Mouse (Mus musculus) ovary, postnatal 14 days (tissue): ENCODE measurements at regions not wholly inside any gene's neighbourhood (a gene's known extent, or its start where the extent isn't known, plus 50 kb on each side); places are given as distances from the start of the nearest gene placed in this dataset.

Experiments
- DNase-seq: peaks from one replicate; pipeline ENCODE4 v3.0.0; 2022; ENCODE audit warnings: low spot score

DNA sequence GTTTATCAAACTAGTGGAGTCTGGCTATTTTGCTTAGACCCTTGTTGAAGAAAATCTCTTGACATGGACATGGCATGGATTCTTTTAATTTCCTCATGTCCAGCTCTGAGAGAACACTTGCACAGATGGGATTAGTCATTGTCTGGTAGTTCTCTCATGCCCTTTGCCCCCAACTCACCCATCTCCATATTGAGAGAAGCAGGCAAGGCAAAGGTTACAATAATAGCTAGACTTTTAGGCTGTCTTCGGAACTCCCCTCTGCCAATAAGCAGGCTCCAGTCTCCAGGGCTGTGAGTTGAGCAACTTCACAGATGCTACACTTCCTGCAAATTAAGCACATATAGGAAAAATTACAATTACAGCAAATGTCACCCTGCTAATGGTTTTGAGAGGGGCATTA lies 558.0 kb upstream of the Alcam start:
- no peak for DNase-seq

DNA sequence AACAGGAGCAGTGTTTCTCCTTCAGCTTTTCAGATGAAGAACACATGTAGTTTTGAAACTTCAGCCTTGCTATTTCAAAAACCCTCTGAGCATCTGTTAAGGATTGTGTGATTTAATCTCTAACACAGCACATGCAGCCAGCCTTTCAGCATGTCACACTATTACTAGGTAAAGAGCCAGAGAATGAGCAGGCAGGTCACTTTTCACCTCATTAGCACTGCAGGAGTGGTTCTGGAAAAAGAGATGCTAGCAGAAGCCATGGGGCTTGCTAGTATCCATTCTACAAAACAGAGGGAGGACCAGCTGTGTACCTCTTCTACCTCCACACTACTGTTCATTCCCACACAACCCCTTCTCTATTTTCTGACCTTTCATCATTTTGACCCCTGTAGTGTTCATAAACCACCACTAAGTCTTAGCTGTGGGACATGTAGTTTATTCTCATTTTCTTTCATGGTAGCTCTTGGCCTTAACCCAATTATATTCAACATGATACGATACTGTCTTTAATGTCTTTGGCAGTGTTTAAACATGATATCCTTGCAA lies 535.1 kb upstream of the Alcam start:
- no peak for DNase-seq

DNA sequence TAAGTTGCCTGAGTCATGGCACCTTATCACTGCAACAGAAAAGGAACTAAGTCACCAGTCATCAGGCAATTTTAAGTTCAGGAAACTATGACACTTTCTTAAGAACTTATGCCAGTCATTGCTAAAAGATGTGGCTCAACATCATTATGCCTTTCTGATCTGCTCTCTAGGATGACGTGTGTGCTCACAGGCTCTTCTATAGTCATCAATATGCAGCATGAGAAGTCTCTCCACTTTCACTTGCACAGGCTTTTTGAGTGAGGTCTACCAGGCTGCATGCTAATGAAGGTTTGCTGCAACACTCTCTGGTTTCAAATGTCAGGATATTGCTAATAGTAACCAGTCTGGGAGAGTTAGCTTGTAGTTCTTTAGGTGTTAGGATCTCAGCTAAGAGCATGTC lies 530.5 kb upstream of the Alcam start:
- no peak for DNase-seq

DNA sequence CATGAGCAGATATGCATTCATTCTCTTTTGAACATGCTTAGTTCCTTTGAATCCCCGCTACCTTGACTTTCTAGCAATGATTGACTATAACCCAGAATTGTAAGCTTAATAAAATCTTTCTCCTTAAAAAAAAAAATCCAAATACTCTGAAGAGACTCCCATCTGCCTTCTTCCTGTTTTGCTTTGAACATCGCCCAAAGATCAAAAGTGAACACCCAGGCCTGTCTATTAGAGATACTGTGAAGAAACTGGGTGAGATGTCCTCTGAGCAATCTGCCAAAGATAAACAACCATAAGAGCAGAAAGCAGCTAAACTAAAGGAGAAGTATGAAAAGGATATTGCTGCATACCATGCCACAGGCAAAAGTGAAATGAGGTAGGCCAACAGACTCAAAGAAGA lies 527.1 kb upstream of the Alcam start:
- DNase-seq, result no peak

DNA sequence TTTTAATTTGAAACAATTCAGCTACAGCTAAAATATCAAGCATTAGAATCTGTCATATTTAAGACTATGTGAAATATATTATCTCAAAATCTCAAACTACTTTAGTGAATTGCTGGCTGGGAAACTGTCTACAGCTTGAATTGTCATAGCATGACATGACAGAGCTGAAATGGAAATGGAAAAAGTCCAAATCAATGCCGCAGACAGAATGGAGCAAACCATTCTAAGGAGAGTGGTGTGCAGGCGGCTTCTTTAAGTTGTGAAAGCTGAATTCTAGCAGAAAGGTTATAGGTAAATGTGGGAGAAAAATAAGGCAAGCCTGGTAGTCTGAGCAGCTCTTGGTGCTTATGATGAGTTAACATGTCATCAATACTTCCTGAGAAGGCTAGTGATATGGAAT lies 518.9 kb upstream of the Alcam start:
- no peak for DNase-seq

DNA sequence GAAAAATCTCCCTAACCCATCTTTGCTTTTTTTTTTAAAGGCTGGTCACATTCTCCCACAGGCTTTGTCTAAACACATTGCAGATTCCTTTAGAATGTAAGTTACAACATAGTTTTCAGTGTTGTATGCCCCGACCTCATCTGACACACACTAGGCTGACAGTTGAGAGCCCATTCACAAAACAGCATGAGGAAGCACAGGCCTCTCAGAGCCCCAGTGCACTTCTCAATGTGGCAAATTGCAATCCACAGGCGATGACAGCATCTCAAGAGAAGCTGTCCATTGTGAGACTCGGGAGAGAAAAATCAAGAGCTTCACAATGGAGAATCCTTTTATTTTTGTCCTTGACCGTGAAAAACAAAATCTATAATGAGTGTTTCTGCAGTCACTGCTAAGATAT lies 493.8 kb upstream of the Alcam start:
- DNase-seq, result no peak

DNA sequence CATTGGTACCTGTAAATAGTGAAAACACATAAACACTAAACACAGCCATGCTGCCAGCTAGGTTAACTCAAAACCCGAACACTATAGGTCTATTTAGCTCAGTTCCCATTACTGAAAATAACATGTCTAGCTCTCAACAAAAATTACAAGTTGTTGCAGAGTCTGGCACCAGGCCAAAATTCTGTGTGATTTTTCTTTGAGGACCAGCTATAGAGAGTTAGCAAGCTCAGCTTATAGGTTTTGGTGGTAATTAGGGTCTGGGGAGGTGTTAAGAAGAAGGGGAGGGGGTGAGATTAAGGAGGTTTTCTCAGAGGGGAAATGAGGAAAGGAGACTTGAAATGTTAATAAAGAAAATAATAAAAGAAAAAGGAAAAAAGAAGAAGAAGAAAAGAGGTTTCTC lies 480.9 kb upstream of the Alcam start:
- no peak for DNase-seq

DNA sequence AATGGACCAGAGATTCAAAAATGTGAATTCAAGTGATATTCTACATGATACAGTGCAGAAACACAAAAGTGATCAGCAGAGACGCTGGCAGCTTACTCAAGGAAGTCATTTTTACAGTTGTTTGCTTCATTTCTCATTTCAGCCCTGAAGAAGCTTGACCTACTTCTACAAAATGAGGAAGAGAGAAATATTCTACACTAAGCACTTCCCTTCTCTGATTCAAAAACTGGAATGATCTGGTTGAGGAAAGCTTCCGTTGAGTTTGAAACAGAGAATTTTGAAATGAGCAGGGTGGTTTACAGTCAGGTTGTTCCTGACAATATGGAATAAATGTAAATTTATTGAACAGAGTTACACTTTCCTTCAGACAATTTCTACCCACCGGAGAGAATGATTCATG lies 478.1 kb upstream of the Alcam start:
- no peak for DNase-seq

DNA sequence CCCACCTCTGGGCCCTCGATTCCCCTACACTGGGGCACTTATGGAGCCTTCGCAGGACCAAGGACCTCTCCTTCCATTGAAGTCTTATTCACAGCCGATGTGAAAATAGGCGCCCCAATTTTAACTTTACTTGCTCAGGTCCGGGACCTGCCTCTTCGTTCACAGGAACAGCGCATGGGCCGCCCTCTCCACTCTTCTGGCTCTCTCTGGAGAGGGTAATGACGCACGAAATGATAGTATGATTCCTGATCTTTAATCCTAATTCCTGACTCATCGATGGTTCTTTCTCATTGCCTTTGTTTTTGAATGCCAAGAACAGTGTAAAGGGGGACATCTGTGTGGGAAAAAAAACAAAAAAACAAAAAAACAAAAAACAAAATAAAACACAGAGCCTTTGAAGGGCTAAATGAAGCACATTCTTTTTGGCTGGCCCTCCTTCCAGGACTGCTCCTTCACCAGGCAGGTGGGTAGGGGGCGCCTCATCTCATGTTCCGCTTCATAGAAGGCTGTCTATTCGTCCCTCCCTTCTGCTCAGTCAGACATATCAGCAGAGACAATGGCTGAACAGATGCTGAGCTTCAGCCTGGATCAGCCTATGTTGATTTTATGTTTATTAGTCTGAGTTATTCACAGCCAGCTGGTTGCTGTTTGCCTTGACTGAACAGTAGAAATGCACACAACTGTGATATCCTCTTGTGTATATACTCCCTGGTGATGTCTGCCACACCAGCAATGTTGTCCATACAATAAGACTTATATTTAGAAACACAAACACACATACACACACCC lies 438.8 kb upstream of the Alcam start:
- DNase-seq, result no peak

DNA sequence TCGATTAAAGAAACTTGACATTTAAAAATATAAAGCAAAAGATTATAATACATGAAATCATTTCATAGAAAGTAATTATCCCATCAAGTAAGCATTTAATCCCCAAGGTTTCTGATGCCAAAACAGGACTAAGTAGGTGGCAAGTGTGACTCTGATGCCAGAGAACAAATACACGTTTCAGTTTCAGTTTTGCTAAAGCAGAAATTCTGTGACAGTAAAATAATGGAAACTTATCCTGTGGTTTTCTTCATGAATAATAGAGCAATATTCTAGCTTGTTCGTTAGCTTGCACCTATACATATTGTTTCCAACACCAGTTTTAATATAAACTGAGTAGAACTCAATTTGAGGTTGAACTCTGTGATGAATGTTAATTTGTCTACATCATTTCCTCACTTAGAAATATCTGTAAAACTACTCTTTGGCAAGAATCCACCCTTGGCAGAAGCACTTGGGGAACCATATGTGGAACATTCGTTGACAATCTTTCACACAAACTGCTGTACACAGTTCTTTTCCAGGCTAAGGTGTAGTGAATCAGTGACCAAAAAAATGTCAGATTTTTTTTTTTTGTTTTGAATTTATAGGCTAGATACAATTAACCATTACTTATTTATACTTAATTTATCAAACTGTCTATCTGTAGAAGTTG lies 425.7 kb upstream of the Alcam start:
- no peak for DNase-seq

DNA sequence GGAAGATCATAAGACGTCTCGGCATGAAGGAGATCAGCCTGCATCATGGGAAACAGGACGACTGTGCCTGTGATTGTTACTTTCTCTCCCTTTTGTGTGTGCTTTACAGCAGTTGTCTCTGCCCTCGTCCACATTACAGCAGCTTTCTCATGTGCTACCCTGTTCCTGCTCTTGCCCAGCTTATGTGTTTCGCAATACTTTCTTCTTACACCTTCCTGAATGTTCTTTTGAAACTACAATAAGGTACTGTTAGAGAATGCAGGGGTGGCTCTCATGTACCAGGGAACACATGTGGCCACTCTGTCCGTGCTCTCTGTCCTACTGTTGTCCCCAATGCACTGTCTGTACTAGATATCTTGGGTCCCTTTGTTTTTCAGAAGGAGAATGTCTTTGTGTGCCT lies 414.0 kb upstream of the Alcam start:
- no peak for DNase-seq

DNA sequence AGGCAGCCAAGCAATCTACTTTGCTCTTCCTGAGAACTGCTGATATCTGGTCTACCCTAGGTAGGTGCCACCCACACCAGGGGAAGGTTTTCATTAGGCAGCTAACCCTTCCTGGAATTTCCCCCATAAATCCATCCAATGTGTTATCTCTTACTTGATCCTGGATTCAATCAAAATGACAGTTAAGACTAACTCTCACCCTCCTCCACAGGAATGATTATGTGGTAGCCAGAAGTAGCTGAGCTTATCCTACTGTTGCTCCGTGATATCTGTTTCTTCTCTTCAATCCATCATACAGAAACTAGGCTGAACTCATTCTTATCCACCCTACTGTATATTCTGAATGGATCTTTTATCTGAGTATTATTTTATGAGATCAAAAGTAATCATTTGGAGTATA lies 409.7 kb upstream of the Alcam start:
- DNase-seq, result no peak

DNA sequence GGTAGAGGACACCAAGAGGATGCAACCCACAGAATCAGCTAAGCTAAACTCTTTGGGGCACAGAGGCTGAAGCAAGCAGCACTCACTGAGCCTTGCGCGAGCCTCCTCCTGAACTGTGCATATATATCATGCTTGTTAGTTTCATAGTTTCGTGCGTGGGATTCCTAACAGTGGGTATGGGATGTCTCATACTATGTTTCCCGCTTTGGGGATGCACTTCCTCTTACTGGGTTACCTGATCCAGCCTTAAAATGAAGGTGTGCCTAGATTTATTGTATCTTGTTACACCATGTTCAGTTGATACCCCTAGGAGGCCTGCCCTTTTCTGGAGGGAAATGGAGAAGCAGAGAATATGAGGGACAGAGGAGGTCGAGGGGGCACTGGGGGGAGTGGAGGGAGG lies 407.4 kb upstream of the Alcam start:
- DNase-seq, result no peak

DNA sequence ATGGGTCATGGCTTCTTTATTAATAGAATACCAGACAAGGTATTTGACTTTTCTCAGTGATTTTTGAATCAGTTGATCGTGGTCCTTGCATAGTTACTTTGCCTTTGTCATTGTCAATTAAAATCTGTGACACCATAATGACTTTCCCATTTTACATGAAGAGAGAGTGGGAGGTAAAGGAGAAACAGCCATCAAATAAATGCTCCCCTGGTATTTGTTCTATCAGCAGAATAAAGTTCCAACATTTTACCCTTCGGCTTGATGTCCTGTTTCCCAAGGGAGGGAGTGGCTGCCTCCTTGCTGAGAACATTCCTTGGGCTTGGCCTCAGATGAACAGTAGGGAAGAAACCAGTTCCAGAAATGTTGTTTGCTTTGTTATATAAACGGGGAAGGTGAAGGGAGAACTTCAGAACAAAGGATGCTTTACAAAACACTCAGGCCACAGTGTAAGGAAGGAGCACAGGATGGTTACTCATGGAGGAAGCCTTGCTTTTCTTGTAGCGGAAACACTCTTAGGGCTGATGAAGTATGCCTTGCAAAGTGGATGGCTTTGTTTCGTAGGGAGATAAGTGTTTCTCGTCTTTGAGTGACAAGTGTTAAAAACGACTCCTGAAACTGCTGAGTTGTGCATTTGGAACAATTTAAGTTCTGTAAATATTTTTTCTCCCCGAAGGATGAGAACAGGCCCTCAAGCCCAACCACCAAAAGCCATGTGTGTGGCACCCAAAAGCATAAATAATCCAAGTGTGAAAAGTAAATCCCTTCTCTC lies 404.8 kb upstream of the Alcam start:
- no peak for DNase-seq

DNA sequence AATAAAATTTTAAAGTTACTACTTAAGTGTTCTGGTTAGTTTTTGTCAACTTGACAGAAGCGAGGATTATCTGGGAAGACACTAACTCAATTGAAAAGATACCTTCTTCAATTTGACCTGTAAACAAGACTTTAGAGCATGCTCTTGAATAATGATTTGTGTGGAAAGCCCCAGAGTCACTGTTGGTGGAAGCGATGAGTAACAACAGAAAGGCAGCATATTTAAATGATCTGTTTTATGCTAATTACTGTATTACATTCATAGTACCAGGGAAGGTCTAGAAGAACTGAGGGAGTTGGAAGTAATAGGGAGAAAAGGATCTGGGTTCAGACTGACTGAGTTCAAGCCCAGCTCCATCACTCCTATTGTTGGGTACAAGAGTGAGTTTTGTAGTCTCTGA lies 397.3 kb upstream of the Alcam start:
- DNase-seq, result no peak

DNA sequence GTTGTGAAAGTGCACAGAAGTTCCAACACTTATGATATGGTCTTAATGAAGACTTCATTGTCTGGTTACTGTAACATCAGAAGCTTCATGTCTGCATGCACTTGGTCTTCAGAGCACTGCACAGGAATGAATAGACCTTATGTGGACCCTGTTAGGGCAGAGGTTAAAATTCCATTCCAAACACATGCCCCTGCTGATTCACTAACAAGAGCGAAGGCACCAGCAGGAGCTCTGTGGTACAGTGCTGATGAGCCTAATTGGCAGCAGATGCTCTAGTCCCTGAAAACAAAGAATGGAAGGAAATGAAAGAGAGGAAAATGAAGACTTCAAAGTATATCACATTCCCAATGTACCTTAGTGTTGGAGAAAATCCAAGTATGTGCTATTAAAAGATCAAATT lies 365.1 kb upstream of the Alcam start:
- no peak for DNase-seq

DNA sequence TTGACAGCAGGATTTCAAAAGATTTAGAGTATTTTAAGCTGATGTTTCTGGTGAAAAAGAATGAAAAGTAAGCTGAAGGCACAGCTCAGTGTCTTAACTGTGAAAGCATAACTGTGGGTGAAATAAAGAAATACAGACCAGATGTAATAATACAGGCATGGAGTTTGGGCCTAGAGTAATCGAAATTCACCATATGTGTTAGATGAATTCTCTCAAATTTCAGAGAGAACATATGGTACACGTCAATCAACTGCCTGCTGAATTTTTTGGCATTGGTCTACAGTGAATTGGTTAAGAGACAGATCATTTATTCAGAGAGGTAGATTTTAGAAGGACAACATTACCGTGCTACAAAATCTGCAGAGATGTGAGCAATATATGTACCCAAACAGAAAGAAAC lies 357.3 kb upstream of the Alcam start:
- DNase-seq, result no peak

DNA sequence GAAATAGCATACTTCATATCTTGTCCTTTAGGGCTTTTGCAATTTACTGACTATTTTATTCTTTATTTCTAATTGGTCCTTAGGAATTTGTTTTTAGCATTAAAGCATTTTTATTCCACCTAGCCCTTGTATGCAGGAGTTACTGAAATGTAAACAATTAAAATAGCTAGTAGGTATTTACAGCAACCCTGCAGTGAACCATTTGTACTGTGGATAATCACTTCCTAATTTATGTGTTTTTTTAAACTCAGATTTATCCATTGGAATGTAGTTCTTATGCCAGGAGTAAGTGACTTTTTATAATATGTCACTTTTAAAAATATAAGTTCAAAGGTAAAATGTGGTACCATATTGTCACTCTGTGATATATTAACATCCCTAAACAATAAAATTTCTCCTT lies 350.5 kb upstream of the Alcam start:
- no peak for DNase-seq

DNA sequence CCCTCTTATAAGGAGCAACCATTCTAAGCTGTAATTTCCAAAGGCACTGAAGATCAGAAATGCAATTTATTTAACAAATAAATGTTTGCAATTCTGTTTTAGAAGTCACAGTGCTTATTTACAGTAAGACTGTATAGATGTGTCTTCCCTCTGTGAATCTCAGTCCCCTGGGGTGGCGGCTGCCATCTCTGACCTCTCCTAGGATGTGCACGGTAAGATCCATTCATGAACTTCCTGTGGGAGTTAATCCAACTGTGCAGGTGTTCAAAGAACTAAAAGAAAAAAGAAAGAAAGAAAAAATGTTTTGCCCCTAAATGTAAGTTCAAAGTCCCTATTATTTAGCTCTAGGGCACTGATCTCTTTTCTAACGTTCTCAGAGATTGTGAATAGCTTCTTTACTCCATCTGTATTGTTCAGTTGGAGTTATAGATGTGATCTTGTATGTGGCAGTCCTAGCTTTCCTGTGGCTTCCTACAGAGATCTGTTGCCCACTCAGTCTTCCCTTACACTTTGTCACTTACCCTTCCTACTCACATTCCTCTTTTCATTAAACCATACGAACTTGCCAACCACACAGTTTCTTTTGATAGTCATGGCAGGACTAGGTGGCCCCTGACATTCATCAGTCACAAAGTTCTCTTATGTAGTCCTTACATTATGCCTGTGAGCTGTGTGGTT lies 346.0 kb upstream of the Alcam start:
- no peak for DNase-seq

DNA sequence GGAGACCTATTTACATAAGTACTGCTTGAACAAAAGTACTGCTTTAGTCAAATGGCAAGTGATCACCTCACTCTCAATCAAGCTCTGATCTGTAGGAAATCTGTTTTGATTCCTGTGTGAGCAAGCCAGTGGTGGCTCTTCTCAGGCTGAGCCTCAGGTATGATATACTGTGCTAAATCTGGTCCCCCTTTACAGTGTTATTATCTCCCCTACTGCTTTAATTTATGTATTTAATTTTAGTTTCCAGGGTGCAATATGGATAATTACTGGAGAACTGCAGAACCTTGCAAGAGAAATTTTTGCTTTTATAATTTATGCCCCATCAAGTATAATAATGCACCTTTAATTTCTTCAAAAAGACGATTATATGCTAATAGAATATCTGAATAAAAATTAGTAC lies 341.3 kb upstream of the Alcam start:
- no peak for DNase-seq

DNA sequence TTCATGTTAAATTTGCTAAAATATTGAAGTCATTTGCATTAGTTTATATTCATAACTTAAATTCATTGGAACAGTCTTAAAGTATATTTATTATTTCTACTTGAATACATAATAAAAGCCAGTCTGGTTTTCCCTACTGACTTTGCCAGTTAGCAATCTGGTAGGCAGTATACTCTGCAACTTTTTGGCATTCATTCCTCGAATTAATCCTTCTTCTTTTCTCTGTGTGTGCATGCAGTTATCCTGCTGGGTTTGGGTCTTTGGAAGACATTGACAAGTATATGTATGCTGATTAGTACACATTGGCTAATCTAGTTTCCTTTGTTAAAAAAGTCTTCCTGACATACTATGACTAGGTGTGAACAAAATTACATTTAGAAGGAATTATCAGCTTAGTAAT lies 336.1 kb upstream of the Alcam start:
- no peak for DNase-seq

DNA sequence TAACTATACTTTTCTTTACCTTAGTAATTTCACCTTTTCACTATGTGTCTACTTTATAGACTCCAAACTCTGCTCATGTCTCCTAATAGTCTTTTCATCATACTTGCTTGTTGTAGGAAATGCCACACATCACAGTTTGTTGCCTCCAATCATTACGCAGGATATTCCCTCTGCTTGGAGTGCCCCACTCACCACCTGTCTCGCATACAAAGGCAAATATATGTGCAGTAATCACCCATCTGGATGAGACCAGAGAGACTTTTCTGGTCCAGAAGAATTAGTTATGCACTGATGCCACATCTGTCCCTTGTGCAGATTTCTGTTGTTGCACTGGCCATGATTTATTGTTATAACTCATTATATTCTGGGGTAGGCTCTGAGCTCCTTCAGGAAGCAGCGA lies 293.9 kb upstream of the Alcam start:
- DNase-seq, result no peak

DNA sequence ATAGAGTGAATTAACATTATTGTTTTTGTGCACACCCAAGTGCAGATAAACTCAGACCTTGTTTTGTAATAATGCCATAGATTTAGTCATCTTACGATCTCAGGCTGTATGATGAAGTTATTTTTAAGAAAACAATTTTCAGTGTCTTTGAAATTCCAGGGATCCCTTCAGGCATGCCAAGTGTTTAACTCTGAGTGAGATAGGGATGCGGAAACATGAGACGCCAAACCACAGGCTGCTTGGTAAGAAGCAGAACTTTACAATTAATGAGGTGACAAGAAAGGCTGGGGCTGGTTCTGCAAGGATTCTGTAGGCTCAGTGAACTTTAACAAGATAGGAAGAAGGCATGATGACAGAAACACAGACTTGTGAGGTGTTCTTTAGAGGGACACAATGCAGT lies 292.3 kb upstream of the Alcam start:
- DNase-seq, result no peak
